In genomic region chr12:54874711-54875110, GRCm38 (mm10) we compare ENCODE assay signal across 13 mouse cellular contexts. TPM values are rescaled to one million over a fixed set of nuclear protein-coding genes. Genes with fewer than 3 reads are reported as not detected.
DNase-seq lines count a peak whose midpoint lies in the region; ATAC-seq lines count a peak whose summit lies in the region.
"Had no signal": no experiment of that assay in that cellular context is flagged by ENCODE, and none has a peak within 500 bp of the region (broad histone marks: within the 10 kb centered on the region; RNA-seq: fewer than 3 reads in every experiment).

No protein-coding gene starts in this region.

- H3K36me3 ChIP-seq in intestine, embryonic 16.5 days (ENCODE audit: control insufficient read depth, insufficient read depth, low read length): no peaks in the 10 kb centered on the region
- H3K36me3 ChIP-seq in hindbrain, embryonic 14.5 days (replicated peaks; ENCODE audit: control insufficient read depth, insufficient read depth): no peaks in the 10 kb centered on the region
- H3K36me3 ChIP-seq: liver, embryonic 15.5 days; neural tube, embryonic 12.5 days had no signal

- peak; percentile 14 for DNase-seq in kidney, adult 9 months
- no peak for DNase-seq in kidney, adult 11 months
- DNase-seq in heart, adult 18-20 months: peak; percentile 55 to 58
- DNase-seq in skeletal muscle tissue, adult 2 months (ENCODE audit: low read depth, low spot score): peak; percentile 85
- no peak for DNase-seq in retina, embryonic 14.5 days (ENCODE audit: low spot score)
- no peak for DNase-seq in hindbrain, embryonic 14.5 days (ENCODE audit: low spot score)
- DNase-seq in spleen, postnatal 10 days (ENCODE audit: low spot score in 2 of 2): no peak
- DNase-seq: cerebellum, postnatal 25 days; kidney, postnatal 25 days had no signal

- peak; percentile 69; the same call in 1 of the 2 replicates for ATAC-seq in intestine, embryonic 16.5 days
- no peak for ATAC-seq in hindbrain, embryonic 14.5 days (ENCODE audit: low FRiP score)

- no peaks in the 10 kb centered on the region for H3K4me1 ChIP-seq in intestine, embryonic 16.5 days (ENCODE audit: control insufficient read depth, insufficient read depth, low read length)
- H3K4me1 ChIP-seq in hindbrain, embryonic 14.5 days (replicated peaks; ENCODE audit: control insufficient read depth, insufficient read depth, low read length): no peaks in the 10 kb centered on the region
- H3K4me1 ChIP-seq: liver, embryonic 15.5 days; neural tube, embryonic 12.5 days had no signal

- H3K27ac ChIP-seq in intestine, embryonic 16.5 days (ENCODE audit: low read length): no peak overlapping the region
- H3K27ac ChIP-seq in hindbrain, embryonic 14.5 days: no peak overlapping the region
- H3K27ac ChIP-seq: liver, embryonic 15.5 days; neural tube, embryonic 12.5 days had no signal

- no peak overlapping the region for H3K4me3 ChIP-seq in intestine, embryonic 16.5 days (ENCODE audit: low read length)
- H3K4me3 ChIP-seq in hindbrain, embryonic 14.5 days (replicated peaks; ENCODE audit: low read length): no peak overlapping the region
- H3K4me3 ChIP-seq: liver, embryonic 15.5 days; neural tube, embryonic 12.5 days had no signal

- no peaks in the 10 kb centered on the region for H3K27me3 ChIP-seq in intestine, embryonic 16.5 days (replicated peaks; ENCODE audit: control insufficient read depth, insufficient read depth, low read length)
- H3K27me3 ChIP-seq in hindbrain, embryonic 14.5 days (ENCODE audit: control insufficient read depth, insufficient read depth, low read length): no peaks in the 10 kb centered on the region
- H3K27me3 ChIP-seq: CH12.LX; liver, embryonic 15.5 days; neural tube, embryonic 12.5 days had no signal

- no peak overlapping the region for H3K4me2 ChIP-seq in intestine, embryonic 16.5 days (ENCODE audit: low read depth, low read length)
- H3K4me2 ChIP-seq in hindbrain, embryonic 14.5 days (replicated peaks): no peak overlapping the region
- H3K4me2 ChIP-seq: liver, embryonic 15.5 days; neural tube, embryonic 12.5 days had no signal

- H3K9ac ChIP-seq in intestine, embryonic 16.5 days (ENCODE audit: low read depth, low read length): no peak overlapping the region
- no peak overlapping the region for H3K9ac ChIP-seq in hindbrain, embryonic 14.5 days
- H3K9ac ChIP-seq: liver, embryonic 15.5 days; neural tube, embryonic 12.5 days had no signal

- H3K9me3 ChIP-seq in intestine, embryonic 16.5 days (ENCODE audit: control insufficient read depth, low read length): no peaks in the 10 kb centered on the region
- no peaks in the 10 kb centered on the region for H3K9me3 ChIP-seq in hindbrain, embryonic 14.5 days (ENCODE audit: control insufficient read depth, low read length)
- H3K9me3 ChIP-seq: liver, embryonic 15.5 days; neural tube, embryonic 12.5 days had no signal

- WGBS in intestine, embryonic 16.5 days: 65% methylated on average over 6 of the region's 6 CpGs
- 82% methylated on average over 6 of the region's 6 CpGs for WGBS in hindbrain, embryonic 14.5 days

RNA-seq across cellular contexts. Expression of gene Cfl2, which starts 12.0 kb away (rescaled TPM):
- total RNA-seq in heart, adult 18-20 months (2021): 100 to 1,000 TPM; 393 to 400 TPM
- 157 and 161 TPM in 2 replicates for polyA plus RNA-seq in intestine, embryonic 16.5 days (2015; fragmentation: Nextera tagmentation; extraction: Ambion mirVana)
- polyA plus RNA-seq in hindbrain, embryonic 14.5 days (2014; fragmentation: Nextera tagmentation; extraction: Ambion mirVana): 347 and 361 TPM in 2 replicates

Comparison
In these comparisons a context has a peak if more than half of its experiments do, and no peak if none do; other contexts are left out.
1. DNase-seq: peak in kidney, adult 9 months (single experiment), heart, adult 18-20 months (2 of 2) and skeletal muscle tissue, adult 2 months (single experiment); none in kidney, adult 11 months (single experiment), retina, embryonic 14.5 days (single experiment), hindbrain, embryonic 14.5 days (single experiment) and spleen, postnatal 10 days (0 of 2).